Mouse (Mus musculus) ES-E14 (cell line): ENCODE results near the gene Fmnl1. TPM values are rescaled to one million over a fixed set of nuclear protein-coding genes. Genes with fewer than 3 reads are reported as not detected.

Experiments
- DNase-seq: peaks from one replicate; pipeline ENCODE4 v3.0.0-alpha.2; 2013; ENCODE audit warnings: low read depth, low spot score
- H3K27ac ChIP-seq: 2 replicates; pipeline ENCODE4 v1.5.1; 2012; ENCODE audit warnings: low read depth, mild to moderate bottlenecking, low read length, moderate library complexity, mixed read lengths; ENCODE audit not compliant: poor library complexity, insufficient read depth, severe bottlenecking
- H3K36me3 ChIP-seq: 2 replicates; pipeline ENCODE4 v1.6.1; 2012; ENCODE audit warnings: mild to moderate bottlenecking, low read length, moderate library complexity, mixed read lengths; ENCODE audit not compliant: control insufficient read depth, poor library complexity, insufficient read depth, severe bottlenecking
- H3K4me1 ChIP-seq, 2 experiments: fragments of 150-350 bp in 1 of 2; sonication (generic) in 1 of 2; 2 replicates each; pipeline ENCODE4 v1.6.1; 2012; ENCODE audit warnings: low read length in 2 of 2, mild to moderate bottlenecking in 1 of 2, mixed read lengths in 1 of 2; ENCODE audit not compliant: control insufficient read depth in 2 of 2, insufficient read depth in 2 of 2, poor library complexity in 1 of 2
- H3K4me3 ChIP-seq, 2 experiments: fragments of 150-350 bp in 1 of 2; sonication (generic) in 1 of 2; 2 replicates each; pipeline ENCODE4 v1.5.1; 2012; ENCODE audit warnings: low read length in 2 of 2, low read depth in 1 of 2, mild to moderate bottlenecking in 1 of 2, mixed read lengths in 1 of 2; ENCODE audit not compliant: insufficient read depth in 1 of 2, poor library complexity in 1 of 2, severe bottlenecking in 1 of 2
- H3K9ac ChIP-seq: 2 replicates; pipeline ENCODE4 v1.6.1; 2012; ENCODE audit warnings: low read depth, mild to moderate bottlenecking, low read length, mixed read lengths; ENCODE audit not compliant: poor library complexity, insufficient read depth, severe bottlenecking
- H3K9me3 ChIP-seq: fragments of 150-350 bp; sonication (generic); 2 replicates; pipeline ENCODE4 v1.6.1; 2012; ENCODE audit warnings: low read depth, mild to moderate bottlenecking, low read length; ENCODE audit not compliant: control insufficient read depth, insufficient read depth
- CHD2 ChIP-seq: IDR thresholded peaks from 2 replicates; pipeline ENCODE4 v1.6.1; 2014; ENCODE audit warnings: mild to moderate bottlenecking, low read depth, low read length, inconsistent platforms
- HCFC1 ChIP-seq: IDR thresholded peaks from 2 replicates; pipeline ENCODE4 v1.6.1; 2012; ENCODE audit warnings: low read length, inconsistent platforms, borderline replicate concordance; ENCODE audit not compliant: insufficient read depth
- MAFK ChIP-seq: IDR thresholded peaks from 2 replicates; pipeline ENCODE4 v1.6.1; 2014; ENCODE audit warnings: mild to moderate bottlenecking, low read depth, low read length, inconsistent platforms; ENCODE audit not compliant: insufficient read depth
- ZC3H11A ChIP-seq: IDR thresholded peaks from 2 replicates; pipeline ENCODE4 v1.6.1; 2012; ENCODE audit warnings: low read depth, mild to moderate bottlenecking, inconsistent platforms, low read length, borderline replicate concordance
- ZNF384 ChIP-seq: IDR thresholded peaks from 2 replicates; pipeline ENCODE4 v1.6.1; 2012; ENCODE audit warnings: low read depth, low read length, inconsistent platforms
- in situ Hi-C, 2 experiments: fragments of 600-800 bp; cut with MboI; formaldehyde crosslinking; loops; one replicate each; pipeline ENCODE4 v1.15.1; 2025; ENCODE audit warnings: low sequenced_read_pairs in 2 of 2, inconsistent platforms in 1 of 2; ENCODE audit not compliant: unreplicated experiment in 2 of 2
- total RNA-seq: library from RNA; depleted of rRNA; stranded (reverse); fragments of 300-350 nt; gene quantifications from 2 replicates; pipeline ENCODE4 v1.2.3, GENCODE M21; 2012

The Fmnl1 gene
- total RNA-seq, 1 experiment = 0.94 TPM

- peaks cover 0 to 12% of the 10 kb centered on the region in 2 experiments; a peak in 2 of 4 replicates for H3K4me1 ChIP-seq
- H3K36me3 ChIP-seq = no peaks in the 10 kb centered on the region
- no peaks in the 10 kb centered on the region for H3K9me3 ChIP-seq
- peak overlapping the region; percentile 63 to 65; a peak in 3 of 4 replicates for H3K4me3 ChIP-seq
- peak overlapping the region; percentile 11; the same call in 1 of the 2 replicates for H3K9ac ChIP-seq
- H3K27ac ChIP-seq = no peak overlapping the region
- no peak for DNase-seq
- TF ChIP-seq HCFC1 (no peak), ZC3H11A (no peak), ZNF384 (no peak), MAFK (no peak), CHD2 (no peak)
- in situ Hi-C loops = no loop called here
Observed at GRCm38 (mm10) chr11:103192956-103193824, 22.3 kb downstream of the Fmnl1 start.

GRCm38 (mm10) chr11:103193825-103194168 is 22.9 kb downstream of the Fmnl1 start:
- H3K9me3 ChIP-seq = no peaks in the 10 kb centered on the region
- H3K36me3 ChIP-seq = no peaks in the 10 kb centered on the region
- TF ChIP-seq HCFC1 = no peak
- TF ChIP-seq ZNF384 = no peak
- TF ChIP-seq ZC3H11A = no peak
- no peak for TF ChIP-seq MAFK
- TF ChIP-seq CHD2 = no peak
- H3K27ac ChIP-seq = no peak overlapping the region
- no peak for DNase-seq
- no peak overlapping the region for H3K9ac ChIP-seq
- peaks cover 0 to 15% of the 10 kb centered on the region in 2 experiments; a peak in 2 of 4 replicates for H3K4me1 ChIP-seq
- in situ Hi-C loops = no loop called here
- H3K4me3 ChIP-seq = peak overlapping the region in 1 of 2 experiments; percentile 65; a peak in 2 of 4 replicates

- no peak overlapping the region for H3K4me3 ChIP-seq
- H3K36me3 ChIP-seq = no peaks in the 10 kb centered on the region
- DNase-seq = no peak
- no peak for TF ChIP-seq MAFK
- TF ChIP-seq ZNF384 = no peak
- TF ChIP-seq HCFC1 = no peak
- TF ChIP-seq ZC3H11A = no peak
- no peak for TF ChIP-seq CHD2
- in situ Hi-C loops = no loop called here
- H3K4me1 ChIP-seq = peaks cover 0 to 18% of the 10 kb centered on the region in 2 experiments; a peak in 2 of 4 replicates
- no peaks in the 10 kb centered on the region for H3K9me3 ChIP-seq
- no peak overlapping the region for H3K9ac ChIP-seq
- H3K27ac ChIP-seq = no peak overlapping the region
Observed at GRCm38 (mm10) chr11:103195236-103195635, 24.3 kb downstream of the Fmnl1 start.

- TF ChIP-seq ZNF384 (no peak), MAFK (no peak), CHD2 (no peak), HCFC1 (no peak), ZC3H11A (no peak)
- no peak for DNase-seq
- H3K9ac ChIP-seq = no peak overlapping the region
- H3K4me1 ChIP-seq = peaks cover 0 to 18% of the 10 kb centered on the region in 2 experiments; a peak in 2 of 4 replicates
- H3K27ac ChIP-seq = no peak overlapping the region
- in situ Hi-C loops = no loop called here
- no peaks in the 10 kb centered on the region for H3K36me3 ChIP-seq
- no peak overlapping the region for H3K4me3 ChIP-seq
- no peaks in the 10 kb centered on the region for H3K9me3 ChIP-seq
Observed at GRCm38 (mm10) chr11:103195656-103196055, 24.7 kb downstream of the Fmnl1 start.
